Mouse (Mus musculus): Measurements from ENCODE around the gene Isg20.

Gene Isg20

GRCm38 (mm10) chr7:78958499-78959073 is 45.4 kb downstream of the Isg20 start:
- DNase-seq = peak; percentile 31 to 67

GRCm38 (mm10) chr7:78963891-78964290 is 50.7 kb downstream of the Isg20 start:
- DNase-seq = peak in 1 of 2 experiments; percentile 25
